Mouse (Mus musculus): ENCODE measurements around the gene Elf3.
A peak's percentile ranks its signal among the peaks of the same experiment; 100 is the strongest.
"Not testable (repeated sequence)": the region's sequence is repeated elsewhere in the genome, so short reads cannot be mapped to it uniquely, and the experiment has no call there.

The Elf3 gene

GRCm38 (mm10) chr1:135237131-135237851 lies 21.1 kb downstream of the Elf3 start:
- no peak for DNase-seq (ENCODE audit: low spot score in 2 of 2)

DNA sequence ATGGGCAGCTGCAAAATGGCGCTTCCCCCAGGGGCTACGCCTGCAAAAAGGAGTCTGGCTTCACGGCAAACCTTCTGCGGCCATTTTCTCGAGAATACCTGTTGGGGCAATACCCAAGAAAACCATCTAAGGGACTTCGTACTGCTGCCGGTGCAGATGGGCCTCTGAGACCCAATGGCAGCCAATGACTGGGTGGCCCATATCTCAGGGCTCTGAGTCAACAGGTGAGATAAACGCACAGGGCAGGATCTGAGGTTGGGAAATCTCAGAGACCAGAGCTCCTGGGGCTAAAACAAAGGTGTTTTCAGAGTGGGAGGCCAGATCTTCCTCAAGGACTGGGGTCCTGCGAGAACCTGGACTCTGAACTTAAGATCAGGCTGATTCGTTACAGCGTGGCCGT lies 23.6 kb downstream of the Elf3 start:
- no peak for DNase-seq (ENCODE audit: low spot score in 2 of 2)

- no peak for DNase-seq (ENCODE audit: low spot score in 2 of 2)
Measured at GRCm38 (mm10) chr1:135233961-135234360, 24.4 kb downstream of the Elf3 start.

DNA sequence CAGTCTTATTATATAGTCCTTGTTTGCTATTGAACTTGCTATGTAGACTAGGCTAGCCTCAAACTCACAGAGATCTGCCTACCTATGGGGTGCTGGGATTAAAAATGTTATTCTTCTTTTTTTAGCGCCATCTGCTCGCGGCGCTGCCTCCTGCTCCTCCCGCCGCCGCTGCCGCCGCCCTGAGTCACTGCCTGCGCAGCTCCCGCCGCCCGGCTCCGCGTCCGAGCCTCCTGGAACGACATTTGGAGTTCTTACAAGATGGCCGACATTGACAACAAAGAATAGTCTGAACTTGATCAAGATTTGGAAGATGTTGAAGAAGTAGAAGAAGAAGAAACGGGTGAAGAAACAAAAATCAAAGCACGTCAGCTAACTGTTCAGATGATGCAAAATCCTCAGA lies 26.5 kb downstream of the Elf3 start:
- DNase-seq (ENCODE audit: low spot score in 2 of 2) = not testable (repeated sequence)

GRCm38 (mm10) chr1:135227339-135227950 lies 30.9 kb downstream of the Elf3 start:
- DNase-seq (ENCODE audit: low spot score in 2 of 2) = peak; percentile 72 to 74

DNA sequence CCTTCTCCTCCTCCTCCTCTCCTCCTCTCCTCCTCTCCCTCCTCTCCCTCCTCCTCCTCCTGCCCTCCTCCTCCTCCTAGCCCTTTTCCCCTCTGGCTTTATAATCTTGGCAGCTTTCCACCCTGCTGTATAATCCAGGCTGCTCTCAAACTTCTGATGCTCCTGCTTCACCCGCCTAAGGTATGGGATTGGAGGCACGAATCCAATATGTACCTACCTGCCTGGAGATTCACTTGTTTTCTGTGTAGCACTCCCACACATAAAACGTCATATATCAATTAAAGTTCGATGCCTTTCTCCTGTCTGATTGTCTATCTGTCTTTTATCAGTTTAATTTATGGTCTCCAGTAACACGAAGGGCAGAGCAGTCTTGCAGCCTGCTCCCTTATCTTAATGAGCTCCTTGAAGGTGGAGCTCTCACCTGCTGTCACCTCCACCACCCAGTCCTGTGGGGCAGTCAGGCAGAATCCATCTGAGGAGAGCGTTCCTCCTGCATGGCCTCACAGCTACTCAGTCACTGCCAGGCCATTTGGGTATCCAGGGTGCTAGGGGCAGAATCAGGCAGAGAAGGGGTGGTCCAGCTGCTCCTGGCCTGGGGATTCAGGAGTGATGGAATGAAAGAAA lies 33.3 kb downstream of the Elf3 start:
- no peak for DNase-seq (ENCODE audit: low spot score in 2 of 2)

DNA sequence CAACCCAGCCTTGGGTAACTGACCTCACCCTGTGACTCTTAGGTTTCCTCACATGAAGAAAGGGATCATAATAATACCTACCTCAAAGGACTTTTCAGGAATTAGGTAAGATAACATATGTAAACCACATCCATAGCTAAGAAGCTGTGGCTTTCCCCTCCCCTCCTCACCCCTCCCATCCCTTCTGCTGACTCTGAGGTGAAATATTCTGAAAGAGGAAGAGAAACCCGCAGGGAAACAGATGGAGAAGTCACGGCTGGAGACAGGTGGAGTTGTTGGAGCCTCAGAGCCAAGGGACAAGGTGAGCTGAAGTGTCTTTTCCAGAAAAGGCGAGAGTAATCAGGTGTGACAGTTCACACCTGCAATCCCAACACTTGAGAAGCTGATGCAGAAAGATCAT lies 34.2 kb downstream of the Elf3 start:
- no peak for DNase-seq (ENCODE audit: low spot score in 2 of 2)

GRCm38 (mm10) chr1:135217607-135218233 lies 40.6 kb downstream of the Elf3 start:
- no peak for DNase-seq (ENCODE audit: low spot score in 2 of 2)

- no peak for DNase-seq (ENCODE audit: low spot score in 2 of 2)
Measured at GRCm38 (mm10) chr1:135213772-135214640, 44.4 kb downstream of the Elf3 start.

GRCm38 (mm10) chr1:135210421-135210820 lies 47.9 kb downstream of the Elf3 start:
- no peak for DNase-seq (ENCODE audit: low spot score in 2 of 2)

GRCm38 (mm10) chr1:135208716-135209115 lies 49.7 kb downstream of the Elf3 start:
- DNase-seq (ENCODE audit: low spot score in 2 of 2) = no peak

GRCm38 (mm10) chr1:135206586-135207339 lies 51.6 kb downstream of the Elf3 start:
- no peak for DNase-seq (ENCODE audit: low spot score in 2 of 2)

GRCm38 (mm10) chr1:135205257-135205656 lies 53.1 kb downstream of the Elf3 start:
- no peak for DNase-seq (ENCODE audit: low spot score in 2 of 2)

DNA sequence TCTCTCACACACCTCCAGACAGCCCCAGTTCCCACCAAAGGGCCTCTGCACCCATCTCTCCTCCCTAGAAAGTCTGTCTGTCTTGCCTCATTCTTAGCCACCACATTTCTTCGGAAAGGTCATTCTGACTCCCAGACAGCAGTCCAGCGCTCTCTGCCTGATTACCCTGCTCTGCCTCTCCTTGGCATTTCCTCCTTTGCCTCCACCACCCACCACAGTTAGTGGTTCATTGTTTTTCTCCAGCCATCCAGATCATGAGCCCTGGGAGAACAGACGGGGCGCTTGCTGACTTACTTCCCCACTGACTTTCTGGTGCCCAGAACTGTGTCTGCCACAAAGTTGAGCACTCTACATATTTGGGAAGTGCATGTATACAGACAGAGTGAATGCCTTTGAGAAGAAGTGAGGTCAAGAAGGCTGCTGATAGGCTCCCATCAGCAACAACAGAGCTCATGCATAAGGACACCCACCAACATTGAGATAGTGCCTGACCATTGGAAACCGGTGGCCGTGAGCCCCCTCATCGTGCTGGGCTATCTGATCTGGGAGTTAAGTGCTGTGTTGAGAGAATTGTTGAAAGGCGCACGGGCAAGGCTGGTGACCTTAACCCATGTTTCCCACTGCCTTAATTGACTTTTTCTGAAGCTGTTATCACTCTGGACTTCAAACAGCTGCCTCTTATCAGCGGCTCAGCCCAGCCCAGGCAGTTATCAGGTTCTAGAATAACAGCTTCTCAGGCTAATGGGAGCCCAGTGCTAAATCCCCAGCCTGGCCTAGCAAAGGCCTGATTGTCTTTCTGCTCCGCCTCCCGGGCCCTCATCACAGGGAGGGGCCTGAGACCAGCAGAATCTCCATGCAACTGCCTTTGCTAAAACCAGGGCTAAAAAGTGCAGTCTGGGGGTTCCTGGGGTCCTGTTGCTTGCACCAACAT lies 53.9 kb downstream of the Elf3 start:
- no peak for DNase-seq (ENCODE audit: low spot score in 2 of 2)
